Mouse (Mus musculus): ENCODE data around the gene Il33. TPM values are rescaled to one million over a fixed set of nuclear protein-coding genes. Genes with fewer than 3 reads are reported as not detected.
"Not testable (repeated sequence)": the region's sequence is repeated elsewhere in the genome, so short reads cannot be mapped to it uniquely, and the experiment has no call there.

The Il33 gene
- total RNA-seq, 2 experiments from 2014 or later, result 31.9 to 34.2 TPM

- no peak for DNase-seq
Observed at GRCm38 (mm10) chr19:29940239-29940638, 15.3 kb downstream of the Il33 start.

GRCm38 (mm10) chr19:29941208-29941607 lies 16.3 kb downstream of the Il33 start:
- DNase-seq, result no peak

DNA sequence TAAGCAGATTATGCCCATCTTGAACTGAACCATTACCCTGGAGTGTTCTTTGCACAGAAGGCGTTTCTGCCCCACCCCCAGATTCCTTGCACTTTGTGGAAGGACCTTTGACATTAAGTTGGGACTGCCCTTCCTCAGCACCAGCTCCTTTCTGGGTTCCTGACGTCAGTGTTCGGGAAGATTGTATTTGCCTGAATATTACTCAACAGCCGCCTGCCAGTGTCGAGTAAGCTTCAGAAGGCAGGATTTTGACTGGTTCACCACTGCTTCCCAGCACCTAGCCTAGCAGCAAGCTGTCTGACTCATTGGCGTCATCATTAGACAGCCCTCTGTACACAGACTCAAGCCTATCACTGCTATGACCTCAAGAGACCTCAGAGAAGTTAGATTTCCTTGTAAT lies 17.4 kb downstream of the Il33 start:
- DNase-seq, result no peak

- no peak for DNase-seq
Observed at GRCm38 (mm10) chr19:29944426-29944825, 19.5 kb downstream of the Il33 start.

- DNase-seq, result not testable (repeated sequence)
Observed at GRCm38 (mm10) chr19:29944935-29945334, 20.0 kb downstream of the Il33 start.

DNA sequence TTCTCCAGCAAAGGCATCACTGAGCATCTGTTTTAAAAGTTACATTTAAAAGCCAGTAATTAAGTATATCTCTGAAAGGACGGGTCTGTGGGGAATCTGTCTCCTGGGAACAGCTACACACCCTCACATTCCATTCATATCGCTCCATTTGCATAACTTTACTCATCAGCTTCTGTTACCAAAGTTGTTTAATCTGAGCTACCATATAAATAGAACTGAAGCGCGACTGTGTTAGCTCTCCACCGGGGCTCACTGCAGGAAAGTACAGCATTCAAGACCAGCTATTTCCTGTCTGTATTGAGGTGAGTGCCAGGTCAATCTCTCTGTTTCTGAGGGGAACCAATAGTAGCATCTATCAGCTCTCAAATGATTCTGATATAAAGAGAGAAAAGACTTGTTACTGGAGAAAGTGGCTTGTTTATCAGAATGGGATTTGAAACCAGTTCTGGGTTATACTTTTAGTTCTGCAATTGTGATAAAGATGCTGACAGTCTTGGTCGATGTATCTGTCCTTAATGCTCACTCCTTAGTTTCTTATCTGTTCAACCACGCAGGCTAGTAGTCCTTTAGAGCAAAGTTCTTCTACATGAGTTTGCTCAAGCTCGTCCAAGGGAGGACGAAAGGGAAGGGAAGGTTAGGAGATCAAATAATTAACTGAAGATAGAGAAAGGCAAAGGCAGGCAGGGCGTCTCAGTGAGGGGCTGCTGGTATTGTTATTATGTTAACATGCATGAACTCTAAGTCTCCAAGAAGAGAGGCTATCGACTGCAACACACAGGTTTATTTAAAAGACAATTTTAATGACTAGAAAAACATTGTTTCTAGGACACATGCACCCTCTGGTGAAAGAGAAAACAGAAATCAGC lies 20.9 kb downstream of the Il33 start:
- DNase-seq, result no peak

- no peak for DNase-seq
Observed at GRCm38 (mm10) chr19:29946423-29946716, 21.5 kb downstream of the Il33 start.

DNA sequence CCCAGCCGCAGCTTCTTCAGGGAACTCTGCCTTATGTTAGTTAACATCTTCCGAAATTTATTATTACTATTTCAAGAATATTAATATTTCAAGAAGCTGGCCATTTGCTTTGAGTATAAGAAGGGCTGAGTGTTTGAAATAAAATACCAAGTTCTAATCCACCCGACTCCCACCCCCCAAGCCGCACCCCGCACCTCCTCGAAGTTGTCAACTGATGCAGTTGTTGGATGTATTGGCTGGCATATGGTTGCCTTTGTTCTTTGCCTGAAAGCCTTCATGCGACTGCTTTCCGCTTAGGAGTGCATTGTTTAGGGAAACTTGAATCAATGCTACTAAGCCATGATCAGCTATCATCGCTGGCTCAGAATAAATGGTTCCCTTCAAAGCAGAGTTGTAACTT lies 22.1 kb downstream of the Il33 start:
- no peak for DNase-seq

DNA sequence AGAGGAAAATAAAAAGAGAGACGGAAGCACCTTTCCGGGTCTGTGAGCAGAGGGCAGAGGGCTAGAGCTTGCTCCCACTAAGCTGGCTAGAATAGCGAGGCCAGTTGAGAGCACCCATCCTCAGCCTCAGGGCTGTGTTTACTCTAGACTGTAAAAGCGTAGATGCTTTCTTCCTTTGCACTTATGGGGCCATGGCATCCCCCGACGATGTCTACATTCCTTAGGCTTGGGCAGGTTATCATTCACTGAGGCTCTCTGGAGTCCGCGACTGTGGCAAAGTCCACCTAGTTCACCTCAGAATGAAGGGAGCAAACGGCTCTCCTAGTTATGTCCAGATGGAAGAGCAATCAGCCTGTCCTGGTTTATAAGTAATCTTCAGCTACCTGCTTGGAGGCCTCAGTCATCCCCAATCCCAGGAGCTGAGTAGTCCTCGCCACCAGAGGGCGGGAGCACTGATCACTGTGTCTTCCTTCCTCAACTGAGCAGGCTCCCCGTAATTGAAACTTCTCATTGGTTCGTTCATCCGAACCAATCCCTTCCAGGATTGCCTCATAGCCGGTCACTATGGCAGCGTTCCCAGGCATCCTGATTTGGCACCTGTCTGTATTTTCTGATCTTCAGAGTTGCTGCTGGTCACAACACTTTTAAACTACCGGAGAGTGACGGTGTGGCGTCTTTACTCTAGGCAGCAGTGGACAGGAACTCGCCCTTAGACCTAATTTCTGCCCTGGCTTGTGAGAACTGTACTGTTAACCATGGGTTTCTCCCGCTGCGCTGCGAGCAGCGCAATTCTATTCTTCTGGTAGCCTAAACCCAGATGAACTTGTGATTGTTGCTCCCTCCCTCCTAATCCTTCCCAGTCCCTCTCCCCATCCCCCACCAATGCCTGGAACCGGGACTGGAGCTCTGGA lies 23.2 kb downstream of the Il33 start:
- peak; percentile 66 to 71 for DNase-seq

DNA sequence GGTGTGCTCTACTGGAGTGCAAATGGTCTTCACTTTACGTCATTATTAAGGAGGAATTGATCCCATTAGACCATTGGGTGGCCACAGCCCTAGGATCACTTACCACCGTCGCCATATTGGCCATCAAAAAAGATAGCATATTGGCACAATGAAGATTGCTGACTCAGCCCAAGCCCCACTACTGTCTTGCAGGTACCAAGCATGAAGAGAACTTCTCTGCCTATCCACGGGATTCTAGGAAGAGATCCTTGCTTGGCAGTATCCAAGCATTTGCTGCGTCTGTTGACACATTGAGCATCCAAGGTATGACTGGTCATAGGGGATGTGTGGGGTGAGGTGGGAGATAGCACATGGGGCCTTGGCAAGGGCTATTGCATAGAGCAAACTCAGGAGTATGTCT lies 27.6 kb downstream of the Il33 start:
- no peak for DNase-seq

DNA sequence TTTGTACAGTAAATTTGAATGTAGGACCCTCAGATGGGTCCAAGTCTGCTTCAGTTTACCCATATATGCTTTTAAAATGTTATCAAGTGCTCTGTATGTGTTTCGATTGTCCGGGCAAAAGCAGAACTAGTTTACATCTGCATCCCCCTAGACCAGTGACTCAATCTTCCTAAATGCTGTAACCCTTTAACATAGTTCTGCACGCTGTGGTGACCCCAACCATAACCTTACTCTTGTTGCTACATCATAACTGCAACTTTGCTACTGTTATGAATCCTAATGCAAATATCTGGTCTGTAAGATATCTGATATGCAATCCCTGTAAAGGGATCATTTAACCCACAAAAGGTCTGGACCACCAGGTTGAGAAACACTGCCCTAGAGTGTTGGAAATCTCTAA lies 28.9 kb downstream of the Il33 start:
- no peak for DNase-seq

GRCm38 (mm10) chr19:29955454-29955853 lies 30.5 kb downstream of the Il33 start:
- DNase-seq, result no peak

DNA sequence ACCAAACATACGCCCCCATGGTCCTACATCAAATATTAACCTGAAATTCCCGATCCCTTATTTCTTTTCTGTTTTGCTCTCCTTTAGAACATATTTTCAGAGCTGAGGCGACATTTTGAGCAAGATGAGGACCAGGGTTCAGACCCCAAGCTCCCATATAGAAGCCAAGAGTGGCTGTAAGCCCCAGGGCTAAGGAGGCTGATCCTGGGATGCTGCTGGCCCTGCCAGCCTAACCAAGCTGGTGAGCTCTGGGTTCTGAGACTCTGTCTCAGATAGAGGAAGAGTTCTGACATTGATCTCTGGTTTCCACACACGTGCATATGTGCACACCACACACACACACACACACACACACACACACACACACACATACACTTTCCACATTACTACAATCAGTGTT lies 36.0 kb downstream of the Il33 start:
- DNase-seq, result no peak

- DNase-seq, result no peak
Observed at GRCm38 (mm10) chr19:29961842-29962241, 36.9 kb downstream of the Il33 start.

DNA sequence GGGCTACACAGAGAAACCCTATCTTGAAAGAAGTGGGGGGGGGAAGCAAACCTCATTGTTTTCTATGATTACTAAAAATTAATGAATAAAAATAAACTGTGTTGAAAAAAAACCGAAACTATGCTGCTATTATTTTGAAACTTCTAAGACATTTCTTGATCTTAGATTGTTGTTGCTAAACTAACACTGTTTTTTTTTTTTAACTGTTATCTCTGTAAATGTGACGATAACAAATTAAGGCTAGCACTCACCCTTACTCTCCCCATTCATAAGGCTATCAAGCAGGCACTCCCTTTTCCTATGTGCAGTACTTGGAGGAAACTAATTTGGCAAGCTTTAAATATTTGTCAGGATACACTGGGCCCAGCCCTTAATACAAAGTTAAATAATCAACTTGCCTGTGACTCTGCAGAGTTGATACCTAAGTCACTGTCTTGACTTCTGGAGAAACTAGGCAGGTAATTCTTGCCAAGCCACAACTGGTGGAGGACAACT lies 38.7 kb downstream of the Il33 start:
- no peak for DNase-seq

- DNase-seq, result no peak
Observed at GRCm38 (mm10) chr19:29967960-29968359, 43.0 kb downstream of the Il33 start.

GRCm38 (mm10) chr19:29973396-29973795 lies 48.5 kb downstream of the Il33 start:
- no peak for DNase-seq

- no peak for DNase-seq
Observed at GRCm38 (mm10) chr19:29978847-29979246, 53.9 kb downstream of the Il33 start.

DNA sequence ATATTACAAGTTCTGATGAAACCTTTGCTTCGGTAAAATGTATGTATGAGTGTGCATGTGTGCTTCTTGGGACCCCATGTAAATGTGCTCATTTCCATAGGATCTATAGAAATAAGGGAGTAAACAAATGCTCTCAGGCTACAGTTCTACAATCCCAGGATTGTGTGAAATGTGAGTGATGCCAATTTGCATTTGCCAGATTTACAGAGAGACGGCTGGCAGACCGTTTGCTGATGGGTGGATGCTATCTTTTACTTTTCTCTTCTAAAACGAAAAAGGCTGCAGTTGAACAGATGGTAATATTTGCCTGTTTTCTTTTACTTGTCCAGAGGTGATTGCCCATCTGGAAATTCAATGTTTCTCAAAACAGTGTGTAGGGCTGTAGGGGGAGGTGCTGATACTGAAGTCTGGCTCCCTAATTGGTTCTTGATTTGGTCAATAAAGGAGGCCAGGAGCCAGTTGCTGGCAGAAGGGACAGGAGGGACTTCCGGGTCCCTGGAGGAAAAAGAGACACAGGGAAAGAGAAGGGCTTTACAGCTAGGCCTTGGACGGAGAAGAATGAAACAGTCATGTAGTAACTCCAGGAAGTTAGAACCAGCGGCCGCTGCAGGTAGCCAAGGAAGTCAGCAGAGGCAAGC lies 54.7 kb downstream of the Il33 start:
- DNase-seq, result peak in 1 of 2 experiments; percentile 9

GRCm38 (mm10) chr19:29984208-29985005 lies 59.5 kb downstream of the Il33 start:
- no peak for DNase-seq

- DNase-seq, result no peak
Observed at GRCm38 (mm10) chr19:29986464-29987091, 61.7 kb downstream of the Il33 start.

All from layer of hippocampus, postnatal 36 days (tissue).